Mouse (Mus musculus) lung, adult 2 months (tissue): ENCODE measurements around the gene Ppp1r12b.

Source experiments
- CTCF ChIP-seq: fragments of 200-500 bp; IDR thresholded peaks from 2 replicates; pipeline ENCODE4 v1.5.1; 2011; ENCODE audit warnings: mild to moderate bottlenecking, low read length, control low read depth; ENCODE audit not compliant: insufficient read depth
- POLR2A ChIP-seq: fragments of 200-500 bp; IDR thresholded peaks from 2 replicates; pipeline ENCODE4 v1.6.1; 2011; ENCODE audit warnings: low read depth, mild to moderate bottlenecking, control low read depth, low read length, borderline replicate concordance; ENCODE audit errors: extremely low read depth

- TF ChIP-seq POLR2A (no peak), CTCF (no peak)
These were observed 228.5 kb downstream of the Ppp1r12b start for GRCm38 (mm10) chr1:134727256-134727655.
